Mouse (Mus musculus): ENCODE data around the gene Cept1. TPM values are rescaled to one million over a fixed set of nuclear protein-coding genes. Genes with fewer than 3 reads are reported as not detected.
A peak's percentile ranks its signal among the peaks of the same experiment; 100 is the strongest.
"Not testable (repeated sequence)": the region's sequence is repeated elsewhere in the genome, so short reads cannot be mapped to it uniquely, and the experiment has no call there.

The Cept1 gene
- 31.9 and 33.0 TPM in 2 replicates for polyA plus RNA-seq (2015; fragmentation: Nextera tagmentation; extraction: Ambion mirVana)

DNA sequence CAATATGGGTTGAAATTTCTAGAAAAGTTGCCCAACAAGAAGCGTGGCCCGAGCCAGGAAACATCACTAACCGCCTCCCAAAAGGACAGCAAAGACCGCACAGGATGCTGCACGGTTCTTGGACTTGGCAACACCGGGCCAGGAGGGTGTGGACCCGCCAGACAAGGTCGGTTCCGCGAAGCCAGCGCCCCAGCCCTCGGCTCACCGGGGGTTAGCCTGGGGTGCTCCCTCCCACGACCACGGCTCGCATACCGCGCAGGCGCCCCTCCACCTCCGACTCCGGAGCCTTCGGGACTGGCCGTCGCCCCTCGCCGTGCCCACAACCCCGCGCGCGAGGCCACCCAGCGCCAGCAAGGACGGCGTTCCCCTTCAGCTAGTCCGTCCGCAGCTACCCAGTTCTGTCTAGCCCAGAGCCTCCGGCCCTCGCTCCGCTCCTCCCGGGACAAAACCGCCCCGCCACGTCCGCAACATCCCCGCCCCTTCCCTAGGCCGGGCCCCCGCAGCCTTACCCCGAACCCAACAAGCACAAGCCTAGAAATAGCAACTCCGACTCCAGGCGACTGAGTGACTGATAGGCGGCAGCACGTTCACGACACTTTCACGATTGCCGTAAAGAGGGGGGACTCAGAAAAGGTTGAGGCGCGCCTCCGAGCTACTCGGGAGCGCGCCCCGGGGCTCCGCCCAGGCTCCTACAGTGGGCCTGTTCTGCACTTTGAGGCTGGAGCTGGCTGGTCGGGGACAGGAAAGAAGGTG is at the start of gene Cept1, which contains the start of gene Dram2:
Gene Cept1, minus strand, starts transcription at position 632 of the 753 bp plus-strand sequence.
Gene Dram2, plus strand, starts transcription at position 628 of the 753 bp plus-strand sequence.
- H3K4me1 ChIP-seq (ENCODE audit: control insufficient read depth, low read depth, low read length) = peaks cover 13% of the 10 kb centered on the region
- H3K27me3 ChIP-seq (ENCODE audit: control insufficient read depth, insufficient read depth, low read depth, low read length) = no peaks in the 10 kb centered on the region
- ATAC-seq (ENCODE audit: low read depth) = peak; percentile 93
- H3K4me3 ChIP-seq (ENCODE audit: low read depth, low read length) = peak within 1 kb of the TSS; percentile 94
- H3K27ac ChIP-seq (ENCODE audit: low read length) = peak within 1 kb of the TSS; percentile 94
- H3K36me3 ChIP-seq (ENCODE audit: control insufficient read depth, insufficient read depth) = no peaks in the 10 kb centered on the region
- peak within 1 kb of the TSS; percentile 83 for H3K4me2 ChIP-seq (ENCODE audit: low read depth, low read length)
- under 1% methylated on average over 63 of the region's 63 CpGs for WGBS (ENCODE audit: insufficient replicate concordance)
- no peaks in the 10 kb centered on the region for H3K9me3 ChIP-seq (replicated peaks; ENCODE audit: control insufficient read depth, low read length)
- peak within 1 kb of the TSS; percentile 97 for H3K9ac ChIP-seq (ENCODE audit: low read depth, low read length)

DNA sequence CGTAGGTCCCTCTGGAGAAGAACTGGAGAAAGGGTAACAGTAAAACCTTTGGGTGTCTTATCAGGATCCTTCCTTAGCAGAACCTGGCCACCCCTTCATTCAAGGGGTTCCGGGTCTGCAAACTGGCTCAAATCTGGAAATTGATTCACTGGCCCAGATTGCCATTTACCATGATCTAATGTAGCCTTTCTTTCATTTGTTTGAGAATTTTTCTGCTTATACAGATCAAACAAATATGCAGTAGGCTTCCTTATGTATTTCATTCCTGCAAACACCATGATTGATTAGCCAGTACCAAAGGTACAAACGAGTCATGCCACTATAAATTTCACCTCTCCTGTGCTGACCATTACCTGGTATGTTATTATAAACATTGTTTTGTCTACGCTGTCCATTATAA is 46.0 kb upstream of the Cept1 start:
- not testable (repeated sequence) for H3K36me3 ChIP-seq (ENCODE audit: control insufficient read depth, insufficient read depth); H3K4me2 ChIP-seq (ENCODE audit: low read depth, low read length); H3K4me1 ChIP-seq (ENCODE audit: control insufficient read depth, low read depth, low read length); H3K27ac ChIP-seq (ENCODE audit: low read length); H3K27me3 ChIP-seq (ENCODE audit: control insufficient read depth, insufficient read depth, low read depth, low read length); H3K9me3 ChIP-seq (replicated peaks; ENCODE audit: control insufficient read depth, low read length); H3K9ac ChIP-seq (ENCODE audit: low read depth, low read length); ATAC-seq (ENCODE audit: low read depth); H3K4me3 ChIP-seq (ENCODE audit: low read depth, low read length)
- WGBS (ENCODE audit: insufficient replicate concordance) = 61% methylated on average over 4 of the region's 4 CpGs

DNA sequence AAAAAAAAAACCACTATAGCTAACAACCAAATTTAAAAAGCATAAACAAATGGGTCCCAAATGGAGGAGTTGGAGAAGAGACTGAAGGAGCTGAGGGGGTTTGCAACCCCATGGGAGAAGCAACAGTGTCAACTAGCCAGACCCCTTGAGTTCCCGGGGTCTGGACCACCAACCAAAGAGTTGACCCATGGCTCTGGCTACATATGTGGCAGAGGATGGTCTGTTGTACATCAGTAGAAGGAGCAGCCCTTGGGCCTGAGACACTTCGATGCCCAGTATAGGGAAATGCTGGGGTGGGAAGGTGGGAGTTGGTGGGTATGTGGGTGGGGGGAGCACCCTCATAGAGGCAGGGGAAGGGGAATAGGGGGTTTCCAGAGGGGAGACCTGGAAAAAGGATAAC is 31.7 kb upstream of the Cept1 start:
- 74% methylated on average over 2 of the region's 2 CpGs for WGBS (ENCODE audit: insufficient replicate concordance)
- Histone ChIP-seq H3K27me3 (ENCODE audit: control insufficient read depth, insufficient read depth, low read depth, low read length) (no peaks in the 10 kb centered on the region), H3K9ac (ENCODE audit: low read depth, low read length) (no peak overlapping the region), H3K36me3 (ENCODE audit: control insufficient read depth, insufficient read depth) (no peaks in the 10 kb centered on the region), H3K4me2 (ENCODE audit: low read depth, low read length) (no peak overlapping the region), H3K9me3 (replicated peaks; ENCODE audit: control insufficient read depth, low read length) (no peaks in the 10 kb centered on the region), H3K27ac (ENCODE audit: low read length) (no peak overlapping the region), H3K4me1 (ENCODE audit: control insufficient read depth, low read depth, low read length) (no peaks in the 10 kb centered on the region), H3K4me3 (ENCODE audit: low read depth, low read length) (no peak overlapping the region)
- no peak for ATAC-seq (ENCODE audit: low read depth)

DNA sequence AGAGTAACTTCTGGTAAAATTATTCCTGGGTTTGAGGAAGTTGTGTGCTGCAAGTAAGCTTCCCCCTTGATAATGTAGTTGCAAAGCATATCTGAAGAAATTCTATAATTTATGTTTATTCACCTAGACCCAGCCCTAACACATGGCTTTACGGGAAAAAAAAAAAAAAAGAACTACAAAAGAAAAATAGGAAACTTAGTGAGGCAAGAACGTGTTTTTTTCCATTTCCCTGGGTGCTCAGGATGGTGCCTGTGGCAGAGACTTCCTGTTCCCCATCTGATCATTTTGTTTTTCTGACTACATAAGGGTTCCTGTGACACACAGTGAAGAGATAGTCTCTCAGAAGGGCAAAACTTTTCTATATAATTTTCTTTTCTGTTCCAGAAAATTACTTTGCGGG is 25.6 kb upstream of the Cept1 start:
- H3K27ac ChIP-seq (ENCODE audit: low read length) = no peak overlapping the region
- no peaks in the 10 kb centered on the region for H3K27me3 ChIP-seq (ENCODE audit: control insufficient read depth, insufficient read depth, low read depth, low read length)
- WGBS (ENCODE audit: insufficient replicate concordance) = 45% methylated on average over 3 of the region's 3 CpGs
- peaks cover 5% of the 10 kb centered on the region; the same call in 1 of the 2 replicates for H3K36me3 ChIP-seq (ENCODE audit: control insufficient read depth, insufficient read depth)
- no peaks in the 10 kb centered on the region for H3K9me3 ChIP-seq (replicated peaks; ENCODE audit: control insufficient read depth, low read length)
- H3K9ac ChIP-seq (ENCODE audit: low read depth, low read length) = no peak overlapping the region
- H3K4me3 ChIP-seq (ENCODE audit: low read depth, low read length) = no peak overlapping the region
- H3K4me2 ChIP-seq (ENCODE audit: low read depth, low read length) = no peak overlapping the region
- no peaks in the 10 kb centered on the region for H3K4me1 ChIP-seq (ENCODE audit: control insufficient read depth, low read depth, low read length)
- no peak for ATAC-seq (ENCODE audit: low read depth)

DNA sequence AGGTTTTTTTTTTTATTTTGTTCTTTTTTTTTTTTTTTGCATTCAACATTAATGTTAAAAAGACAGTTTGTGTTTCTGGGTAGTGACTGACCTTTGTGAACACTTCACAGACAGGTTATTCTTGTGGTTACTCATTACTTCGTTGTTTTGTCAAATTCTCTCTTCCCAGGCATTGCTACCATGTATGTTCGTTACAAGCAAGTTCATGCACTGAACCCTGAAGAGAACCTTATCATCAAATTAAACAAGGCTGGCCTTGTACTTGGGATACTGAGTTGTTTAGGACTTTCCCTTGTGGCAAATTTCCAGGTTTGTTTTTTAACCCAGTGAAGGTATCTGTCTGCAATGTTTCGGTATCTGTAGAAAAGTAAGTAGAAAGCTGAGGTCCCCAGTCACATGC is 18.3 kb upstream of the Cept1 start:
- Histone ChIP-seq H3K4me1 (ENCODE audit: control insufficient read depth, low read depth, low read length) (no peaks in the 10 kb centered on the region), H3K4me2 (ENCODE audit: low read depth, low read length) (no peak overlapping the region), H3K4me3 (ENCODE audit: low read depth, low read length) (no peak overlapping the region), H3K9me3 (replicated peaks; ENCODE audit: control insufficient read depth, low read length) (no peaks in the 10 kb centered on the region), H3K36me3 (ENCODE audit: control insufficient read depth, insufficient read depth) (peaks cover 4% of the 10 kb centered on the region; the same call in 1 of the 2 replicates), H3K9ac (ENCODE audit: low read depth, low read length) (no peak overlapping the region), H3K27me3 (ENCODE audit: control insufficient read depth, insufficient read depth, low read depth, low read length) (no peaks in the 10 kb centered on the region), H3K27ac (ENCODE audit: low read length) (no peak overlapping the region)
- 58% methylated on average over 3 of the region's 3 CpGs for WGBS (ENCODE audit: insufficient replicate concordance)
- ATAC-seq (ENCODE audit: low read depth) = peak; percentile 43; the same call in 1 of the 2 replicates

DNA sequence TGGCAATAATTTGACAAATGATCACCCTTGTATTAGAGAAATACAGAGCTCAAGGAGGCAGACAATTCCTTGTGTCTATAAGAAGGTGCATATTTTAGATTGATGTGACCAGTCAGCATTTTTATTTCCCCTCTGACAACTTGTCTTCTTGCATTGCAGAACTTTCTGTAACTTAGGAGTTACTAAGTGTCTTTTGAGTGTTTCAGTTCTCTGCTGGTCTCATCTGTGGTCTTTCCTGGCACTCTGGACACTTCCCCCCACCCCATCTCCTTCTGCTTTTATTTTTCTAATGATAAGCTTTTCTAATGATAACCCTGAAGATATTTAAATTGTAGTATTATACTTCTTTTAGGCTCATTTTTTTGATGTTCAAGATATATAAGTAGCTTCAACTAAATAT is 10.7 kb upstream of the Cept1 start:
- Histone ChIP-seq H3K36me3 (ENCODE audit: control insufficient read depth, insufficient read depth) (no peaks in the 10 kb centered on the region; the same call in 1 of the 2 replicates), H3K4me2 (ENCODE audit: low read depth, low read length) (no peak overlapping the region), H3K4me3 (ENCODE audit: low read depth, low read length) (no peak overlapping the region), H3K4me1 (ENCODE audit: control insufficient read depth, low read depth, low read length) (no peaks in the 10 kb centered on the region), H3K27me3 (ENCODE audit: control insufficient read depth, insufficient read depth, low read depth, low read length) (no peaks in the 10 kb centered on the region), H3K9me3 (replicated peaks; ENCODE audit: control insufficient read depth, low read length) (no peaks in the 10 kb centered on the region), H3K9ac (ENCODE audit: low read depth, low read length) (no peak overlapping the region), H3K27ac (ENCODE audit: low read length) (no peak overlapping the region)
- ATAC-seq (ENCODE audit: low read depth) = no peak

DNA sequence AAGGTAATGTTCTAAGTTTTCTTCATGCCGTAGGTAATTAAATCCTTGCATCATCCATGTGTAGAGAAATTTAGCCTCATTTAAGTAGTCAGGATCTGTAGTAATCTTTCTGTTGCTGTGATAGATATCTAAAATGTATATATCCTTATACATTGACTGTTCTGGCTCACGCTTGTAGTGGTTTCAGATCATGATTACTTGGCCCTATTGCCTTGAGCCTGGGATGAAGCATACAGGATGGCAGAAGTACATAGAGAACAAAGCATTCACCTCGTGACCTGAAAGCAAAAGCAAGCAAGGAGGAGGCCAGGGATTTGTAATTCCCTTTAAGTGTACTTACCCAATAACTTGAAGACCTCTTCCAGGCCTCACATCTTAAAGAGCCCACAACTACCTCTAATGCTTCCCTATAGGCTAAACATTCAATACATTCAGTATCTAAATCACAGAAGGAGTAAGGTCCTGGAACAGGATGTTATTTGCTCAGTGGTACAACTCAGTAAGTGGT is 8.2 kb upstream of the Cept1 start:
- H3K27ac ChIP-seq (ENCODE audit: low read length) = no peak overlapping the region
- ATAC-seq (ENCODE audit: low read depth) = no peak
- no peak overlapping the region for H3K9ac ChIP-seq (ENCODE audit: low read depth, low read length)
- WGBS (ENCODE audit: insufficient replicate concordance) = 65% methylated on average over 3 of the region's 3 CpGs
- H3K9me3 ChIP-seq (replicated peaks; ENCODE audit: control insufficient read depth, low read length) = no peaks in the 10 kb centered on the region
- H3K4me2 ChIP-seq (ENCODE audit: low read depth, low read length) = no peak overlapping the region
- H3K27me3 ChIP-seq (ENCODE audit: control insufficient read depth, insufficient read depth, low read depth, low read length) = no peaks in the 10 kb centered on the region
- H3K4me3 ChIP-seq (ENCODE audit: low read depth, low read length) = no peak overlapping the region
- H3K36me3 ChIP-seq (ENCODE audit: control insufficient read depth, insufficient read depth) = no peaks in the 10 kb centered on the region; the same call in 1 of the 2 replicates
- H3K4me1 ChIP-seq (ENCODE audit: control insufficient read depth, low read depth, low read length) = no peaks in the 10 kb centered on the region

DNA sequence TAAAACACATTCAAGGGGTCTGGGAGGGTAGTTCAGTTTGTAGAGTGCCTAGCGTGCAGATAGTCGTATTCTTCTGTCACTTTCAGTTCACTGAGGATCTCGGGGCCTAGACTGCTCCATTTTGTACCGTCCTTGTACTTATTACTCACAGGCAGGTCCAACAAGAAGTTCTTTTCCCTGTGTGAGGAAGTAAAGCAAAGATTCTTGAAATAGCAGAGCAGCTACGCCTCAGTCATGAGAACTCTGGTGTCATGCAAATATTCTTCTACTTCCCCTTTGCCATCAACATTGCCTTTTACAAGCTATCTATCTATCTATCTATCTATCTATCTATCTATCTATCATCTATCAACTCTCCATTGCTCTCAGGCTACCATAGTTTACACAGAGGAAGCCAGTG is 5.8 kb upstream of the Cept1 start:
- H3K9me3 ChIP-seq (replicated peaks; ENCODE audit: control insufficient read depth, low read length) = no peaks in the 10 kb centered on the region
- H3K36me3 ChIP-seq (ENCODE audit: control insufficient read depth, insufficient read depth) = no peaks in the 10 kb centered on the region; the same call in 1 of the 2 replicates
- H3K27ac ChIP-seq (ENCODE audit: low read length) = peak overlapping the region; percentile 26; the same call in 1 of the 2 replicates
- no peaks in the 10 kb centered on the region for H3K4me1 ChIP-seq (ENCODE audit: control insufficient read depth, low read depth, low read length)
- WGBS (ENCODE audit: insufficient replicate concordance) = 60% methylated on average over 5 of the region's 5 CpGs
- no peak overlapping the region for H3K4me2 ChIP-seq (ENCODE audit: low read depth, low read length)
- no peak overlapping the region for H3K4me3 ChIP-seq (ENCODE audit: low read depth, low read length)
- no peak for ATAC-seq (ENCODE audit: low read depth)
- no peaks in the 10 kb centered on the region for H3K27me3 ChIP-seq (ENCODE audit: control insufficient read depth, insufficient read depth, low read depth, low read length)
- no peak overlapping the region for H3K9ac ChIP-seq (ENCODE audit: low read depth, low read length)

DNA sequence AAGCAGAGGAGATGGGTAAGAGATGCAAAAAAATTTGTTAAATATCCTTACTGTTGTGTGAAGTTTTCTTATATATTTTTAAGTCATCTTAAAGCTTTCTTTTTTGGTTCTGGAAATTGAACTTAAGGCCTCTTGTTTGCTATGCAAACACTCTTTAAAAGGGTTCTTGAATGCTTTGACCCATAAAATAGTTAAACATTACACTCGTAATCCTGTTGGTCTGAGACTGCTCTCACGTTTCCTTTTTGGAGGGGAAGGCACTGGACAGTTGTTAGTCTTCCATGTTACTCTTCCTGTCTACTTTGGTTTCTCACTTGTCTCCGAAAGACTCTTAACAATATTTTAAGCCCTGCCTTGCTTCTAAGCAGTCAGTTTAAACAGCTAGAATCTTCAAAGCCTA is 1.4 kb upstream of the Cept1 start:
- no peak overlapping the region for H3K4me3 ChIP-seq (ENCODE audit: low read depth, low read length)
- H3K36me3 ChIP-seq (ENCODE audit: control insufficient read depth, insufficient read depth) = no peaks in the 10 kb centered on the region
- peak overlapping the region; percentile 47; the same call in 1 of the 2 replicates for H3K4me2 ChIP-seq (ENCODE audit: low read depth, low read length)
- no peaks in the 10 kb centered on the region for H3K9me3 ChIP-seq (replicated peaks; ENCODE audit: control insufficient read depth, low read length)
- peaks cover 13% of the 10 kb centered on the region for H3K4me1 ChIP-seq (ENCODE audit: control insufficient read depth, low read depth, low read length)
- H3K9ac ChIP-seq (ENCODE audit: low read depth, low read length) = no peak overlapping the region
- H3K27me3 ChIP-seq (ENCODE audit: control insufficient read depth, insufficient read depth, low read depth, low read length) = no peaks in the 10 kb centered on the region
- 28% methylated on average over 3 of the region's 3 CpGs for WGBS (ENCODE audit: insufficient replicate concordance)
- no peak for ATAC-seq (ENCODE audit: low read depth)
- H3K27ac ChIP-seq (ENCODE audit: low read length) = no peak overlapping the region
